Mouse (Mus musculus) MEL (cell line): ENCODE results near the gene Ambra1. TPM values are rescaled to one million over a fixed set of nuclear protein-coding genes. Genes with fewer than 3 reads are reported as not detected.

ENCODE experiments used
- DNase-seq: peaks from one replicate; pipeline ENCODE4 v3.0.0; 2011; ENCODE audit warnings: low read depth, low spot score
- H3K27ac ChIP-seq: 2 replicates; pipeline ENCODE4 v1.5.1; 2012; ENCODE audit warnings: low read depth, mild to moderate bottlenecking, control low read depth, low read length, moderate library complexity; ENCODE audit not compliant: control insufficient read depth
- H3K27me3 ChIP-seq, 2 experiments: fragments of 150-350 bp in 1 of 2; sonication (generic) in 1 of 2; 2 replicates each; pipeline ENCODE4 v1.6.1; 2012; ENCODE audit warnings: low read length in 2 of 2, mild to moderate bottlenecking in 2 of 2, improper control_type of control experiment in 1 of 2, moderate library complexity in 1 of 2; ENCODE audit not compliant: insufficient read depth in 2 of 2, control insufficient read depth in 1 of 2
- H3K36me3 ChIP-seq, 2 experiments: 2 replicates each; pipeline ENCODE4 v1.6.1; 2012 to 2014; ENCODE audit warnings: low read length in 2 of 2, improper control_type of control experiment in 1 of 2, inconsistent platforms in 1 of 2, mild to moderate bottlenecking in 1 of 2; ENCODE audit not compliant: insufficient read depth in 2 of 2, control insufficient read depth in 1 of 2
- H3K4me1 ChIP-seq, 2 experiments: fragments of 150-350 bp in 1 of 2; sonication (generic) in 1 of 2; 2 replicates each; pipeline ENCODE4 v1.6.1; 2012; ENCODE audit warnings: low read length in 2 of 2, improper control_type of control experiment in 1 of 2, mild to moderate bottlenecking in 1 of 2; ENCODE audit not compliant: insufficient read depth in 2 of 2, control insufficient read depth in 1 of 2
- H3K4me3 ChIP-seq, 2 experiments: fragments of 150-350 bp in 1 of 2; sonication (generic) in 1 of 2; 2 replicates each; pipeline ENCODE4 v1.5.1; 2012; ENCODE audit warnings: low read depth in 2 of 2, low read length in 2 of 2, mild to moderate bottlenecking in 2 of 2, moderate library complexity in 2 of 2, control low read depth in 1 of 2, improper control_type of control experiment in 1 of 2; ENCODE audit not compliant: control insufficient read depth in 1 of 2, insufficient read depth in 1 of 2
- H3K79me2 ChIP-seq: 2 replicates; pipeline ENCODE4 v1.6.1; 2012; ENCODE audit warnings: mild to moderate bottlenecking, low read length, moderate library complexity; ENCODE audit not compliant: control insufficient read depth, poor library complexity, insufficient read depth
- H3K9ac ChIP-seq: 2 replicates; pipeline ENCODE4 v1.6.1; 2012; ENCODE audit warnings: low read depth, mild to moderate bottlenecking, control low read depth, low read length, moderate library complexity; ENCODE audit not compliant: control insufficient read depth, poor library complexity, severe bottlenecking
- H3K9me3 ChIP-seq: fragments of 150-350 bp; sonication (generic); replicated peaks from 2 replicates; pipeline ENCODE4 v1.6.1; 2012; ENCODE audit warnings: mild to moderate bottlenecking, low read length, improper control_type of control experiment, moderate library complexity; ENCODE audit not compliant: insufficient read depth
- BHLHE40 ChIP-seq: IDR thresholded peaks from 2 replicates; pipeline ENCODE4 v1.6.1; 2012; ENCODE audit warnings: low read depth, mild to moderate bottlenecking, inconsistent platforms, low read length, improper control_type of control experiment, borderline replicate concordance
- CHD1 ChIP-seq: IDR thresholded peaks from 2 replicates; pipeline ENCODE4 v1.6.1; 2012; ENCODE audit warnings: low read depth, mild to moderate bottlenecking, inconsistent platforms, low read length, improper control_type of control experiment
- CHD2 ChIP-seq: IDR thresholded peaks from 2 replicates; pipeline ENCODE4 v1.6.1; 2011; ENCODE audit warnings: low read length, improper control_type of control experiment
- CTCF ChIP-seq, 3 experiments: IDR thresholded peaks in 2 of 3; conservative IDR thresholded peaks in 1 of 3; 2 replicates each; pipeline ENCODE4 v1.5.1; 2011 to 2012; ENCODE audit warnings: low read length in 3 of 3, low read depth in 2 of 3, mild to moderate bottlenecking in 2 of 3, improper control_type of control experiment in 1 of 3, inconsistent platforms in 1 of 3, mixed read lengths in 1 of 3, moderate library complexity in 1 of 3; ENCODE audit not compliant: control insufficient read depth in 1 of 3, insufficient read depth in 1 of 3, poor library complexity in 1 of 3, severe bottlenecking in 1 of 3
- ELF1 ChIP-seq: IDR thresholded peaks from 2 replicates; pipeline ENCODE4 v1.6.1; 2014; ENCODE audit warnings: low read depth, mild to moderate bottlenecking, inconsistent platforms, low read length, improper control_type of control experiment, moderate library complexity
- EP300 ChIP-seq, 2 experiments: IDR thresholded peaks; 2 replicates each; pipeline ENCODE4 v1.6.1; 2011; ENCODE audit warnings: improper control_type of control experiment in 2 of 2, low read length in 2 of 2, low read depth in 1 of 2, mild to moderate bottlenecking in 1 of 2
- ETS1 ChIP-seq: IDR thresholded peaks from 2 replicates; pipeline ENCODE4 v1.6.1; 2012; ENCODE audit warnings: low read depth, mild to moderate bottlenecking, inconsistent platforms, low read length, improper control_type of control experiment, moderate library complexity
- GABPA ChIP-seq: IDR thresholded peaks from 2 replicates; pipeline ENCODE4 v1.6.1; 2012; ENCODE audit warnings: low read depth, mild to moderate bottlenecking, inconsistent platforms, low read length, improper control_type of control experiment, moderate library complexity
- HCFC1 ChIP-seq: IDR thresholded peaks from 2 replicates; pipeline ENCODE4 v1.6.1; 2012; ENCODE audit warnings: low read depth, mild to moderate bottlenecking, inconsistent platforms, low read length, improper control_type of control experiment, moderate library complexity
- JUND ChIP-seq: IDR thresholded peaks from 2 replicates; pipeline ENCODE4 v1.6.1; 2011; ENCODE audit warnings: low read depth, mild to moderate bottlenecking, improper control_type of control experiment, low read length
- KAT2A ChIP-seq: conservative IDR thresholded peaks from 2 replicates; pipeline ENCODE4 v1.6.1; 2012; ENCODE audit warnings: low read depth, low read length, improper control_type of control experiment, inconsistent platforms
- MAX ChIP-seq: IDR thresholded peaks from 2 replicates; pipeline ENCODE4 v1.6.1; 2011; ENCODE audit warnings: low read length, improper control_type of control experiment
- MAZ ChIP-seq: IDR thresholded peaks from 2 replicates; pipeline ENCODE4 v1.6.1; 2012; ENCODE audit warnings: low read depth, mild to moderate bottlenecking, inconsistent platforms, low read length, improper control_type of control experiment
- MEF2A ChIP-seq: IDR thresholded peaks from 2 replicates; pipeline ENCODE4 v1.6.1; 2014; ENCODE audit warnings: low read depth, mild to moderate bottlenecking, inconsistent platforms, low read length, improper control_type of control experiment; ENCODE audit not compliant: poor library complexity, insufficient replicate concordance, severe bottlenecking; ENCODE audit errors: extremely low read depth
- MXI1 ChIP-seq: IDR thresholded peaks from 2 replicates; pipeline ENCODE4 v1.6.1; 2011; ENCODE audit warnings: mild to moderate bottlenecking, low read depth, low read length, improper control_type of control experiment
- MYB ChIP-seq: IDR thresholded peaks from 2 replicates; pipeline ENCODE4 v1.6.1; 2011; ENCODE audit warnings: mild to moderate bottlenecking, low read depth, low read length, improper control_type of control experiment
- MYC ChIP-seq: IDR thresholded peaks from 2 replicates; pipeline ENCODE4 v1.6.1; 2011; ENCODE audit warnings: low read depth, mild to moderate bottlenecking, low read length, improper control_type of control experiment, moderate library complexity
- NELFE ChIP-seq: IDR thresholded peaks from 2 replicates; pipeline ENCODE4 v1.6.1; 2011; ENCODE audit warnings: low read depth, low read length, improper control_type of control experiment
- POLR2A ChIP-seq, 2 experiments: IDR thresholded peaks; 2 replicates each; pipeline ENCODE4 v1.6.1; 2011 to 2012; ENCODE audit warnings: low read length in 2 of 2, mild to moderate bottlenecking in 2 of 2, control low read depth in 1 of 2, improper control_type of control experiment in 1 of 2, low read depth in 1 of 2, moderate library complexity in 1 of 2; ENCODE audit not compliant: control insufficient read depth in 1 of 2, insufficient read depth in 1 of 2, poor library complexity in 1 of 2
- POLR2AphosphoS2 ChIP-seq: IDR thresholded peaks from 2 replicates; pipeline ENCODE4 v1.6.1; 2011; ENCODE audit warnings: low read length, improper control_type of control experiment
- SIN3A ChIP-seq: IDR thresholded peaks from 2 replicates; pipeline ENCODE4 v1.6.1; 2012; ENCODE audit warnings: low read length, improper control_type of control experiment, inconsistent platforms
- TAL1 ChIP-seq: IDR thresholded peaks from 2 replicates; pipeline ENCODE4 v1.6.1; 2012; ENCODE audit warnings: mild to moderate bottlenecking, inconsistent platforms, low read length, moderate library complexity, mixed read lengths
- TBP ChIP-seq: IDR thresholded peaks from 2 replicates; pipeline ENCODE4 v1.8.0; 2011; ENCODE audit warnings: low read depth, low read length, improper control_type of control experiment
- TCF12 ChIP-seq: IDR thresholded peaks from 2 replicates; pipeline ENCODE4 v1.6.1; 2014; ENCODE audit warnings: low read depth, mild to moderate bottlenecking, inconsistent platforms, low read length, improper control_type of control experiment, moderate library complexity
- UBTF ChIP-seq: IDR thresholded peaks from 2 replicates; pipeline ENCODE4 v1.6.1; 2012; ENCODE audit warnings: low read depth, mild to moderate bottlenecking, inconsistent platforms, low read length, improper control_type of control experiment, moderate library complexity, borderline replicate concordance; ENCODE audit not compliant: insufficient read depth
- USF2 ChIP-seq, 2 experiments: IDR thresholded peaks; 2 replicates each; pipeline ENCODE4 v1.6.1; 2011 to 2012; ENCODE audit warnings: improper control_type of control experiment in 2 of 2, low read length in 2 of 2, borderline replicate concordance in 1 of 2, inconsistent platforms in 1 of 2, low read depth in 1 of 2, mild to moderate bottlenecking in 1 of 2; ENCODE audit not compliant: insufficient read depth in 1 of 2
- ZMIZ1 ChIP-seq: IDR thresholded peaks from 2 replicates; pipeline ENCODE4 v1.6.1; 2012; ENCODE audit warnings: low read depth, mild to moderate bottlenecking, inconsistent platforms, low read length, improper control_type of control experiment, moderate library complexity
- polyA plus RNA-seq, 2 experiments: library from polyadenylated mRNA; stranded (reverse) in 1 of 2; unstranded in 1 of 2; fragments of >175 nt in 1 of 2; fragments of >200 nt in 1 of 2; gene quantifications; 2 replicates each; pipeline versions ENCODE4 v1.2.1 to v1.2.4; 2012; ENCODE audit warnings: low replicate concordance in 2 of 2, low read depth in 1 of 2; ENCODE audit not compliant: insufficient read length in 2 of 2, insufficient read depth in 1 of 2, missing spikeins in 1 of 2
- total RNA-seq: library from RNA; depleted of rRNA; stranded (reverse); fragments of 300-350 nt; gene quantifications from 2 replicates; pipeline ENCODE4 v1.2.3, GENCODE M21; 2012; rRNA removed

Gene Ambra1
- 14.6 and 15.9 TPM in 2 replicates for total RNA-seq
- polyA plus RNA-seq, result 10 to 100 TPM in 1 of 2 experiments, not detected in 1; 24.7 TPM

GRCm38 (mm10) chr2:91729971-91730821, at the start of gene Ambra1:
Gene Ambra1 (plus strand): TSS chr2:91730134.
- H3K9ac ChIP-seq, result peak within 1 kb of the TSS; percentile 94
- peak; percentile 95 for DNase-seq
- TF ChIP-seq ZMIZ1, result peak; percentile 62; the same call in 1 of the 2 replicates
- peak; percentile 93 for TF ChIP-seq HCFC1
- peak; percentile 47; the same call in 1 of the 2 replicates for TF ChIP-seq MYC
- TF ChIP-seq UBTF, result 0 out of 2 replicates have a peak, but pooled peaks have one; percentile 91
- no peak for TF ChIP-seq USF2 (IDR thresholded peaks at IDR 0.05; ENCODE audit: borderline replicate concordance in 1 of 2, insufficient read depth in 1 of 2, low read depth in 1 of 2, low read length in 2 of 2)
- no peak for TF ChIP-seq CHD2
- TF ChIP-seq MAX, result peak; percentile 61; the same call in 1 of the 2 replicates
- TF ChIP-seq GABPA, result no peak
- TF ChIP-seq BHLHE40, result no peak
- peak; percentile 69 for TF ChIP-seq NELFE
- no peak for TF ChIP-seq CTCF (IDR thresholded peaks at IDR 0.05 in 2 of 3, conservative IDR thresholded peaks at IDR 0.05 in 1 of 3; ENCODE audit: control insufficient read depth in 1 of 3, insufficient read depth in 1 of 3, low read depth in 2 of 3, low read length in 3 of 3, poor library complexity in 1 of 3, severe bottlenecking in 1 of 3)
- TF ChIP-seq ETS1, result peak; percentile 61; the same call in 1 of the 2 replicates
- peak; percentile 88 for TF ChIP-seq TBP
- TF ChIP-seq MAZ, result peak; percentile 76; the same call in 1 of the 2 replicates
- TF ChIP-seq KAT2A, result no peak; the same call in 1 of the 2 replicates
- no peak for TF ChIP-seq TAL1
- TF ChIP-seq POLR2AphosphoS2, result peak; percentile 79
- TF ChIP-seq ELF1, result peak; percentile 82
- TF ChIP-seq CHD1, result no peak
- no peak for TF ChIP-seq MYB
- no peak for TF ChIP-seq JUND
- TF ChIP-seq POLR2A (IDR thresholded peaks at IDR 0.05; ENCODE audit: control insufficient read depth in 1 of 2, insufficient read depth in 1 of 2, low read depth in 1 of 2, low read length in 2 of 2, poor library complexity in 1 of 2), result peak; percentile 30 to 67; a peak in 1 of 4 replicates
- TF ChIP-seq MEF2A, result no peak
- TF ChIP-seq TCF12, result peak; percentile 32
- peak; percentile 99 for TF ChIP-seq SIN3A
- TF ChIP-seq MXI1, result peak; percentile 84
- TF ChIP-seq EP300 (IDR thresholded peaks at IDR 0.05; ENCODE audit: low read depth in 1 of 2, low read length in 2 of 2), result no peak
- H3K27ac ChIP-seq, result peak within 1 kb of the TSS; percentile 77
- H3K9me3 ChIP-seq, result no peaks in the 10 kb centered on the region
- H3K79me2 ChIP-seq, result peaks cover 29% of the 10 kb centered on the region
- H3K36me3 ChIP-seq, result peaks cover 0 to 13% of the 10 kb centered on the region in 2 experiments; a peak in 1 of 4 replicates
- no peaks in the 10 kb centered on the region for H3K27me3 ChIP-seq
- H3K4me3 ChIP-seq, result peak within 1 kb of the TSS; percentile 92 to 98
- H3K4me1 ChIP-seq, result peaks cover 7 to 13% of the 10 kb centered on the region in 2 experiments
